In genomic region chr14:45643461-45643860, GRCm38 (mm10) we compare ENCODE assay signal across 18 mouse cellular contexts. TPM values are rescaled to one million over a fixed set of nuclear protein-coding genes. Genes with fewer than 3 reads are reported as not detected.
DNase-seq lines count a peak whose midpoint lies in the region; ATAC-seq and TF ChIP-seq lines count a peak whose summit lies in the region.
"Had no signal": no experiment of that assay in that cellular context is flagged by ENCODE, and none has a peak within 500 bp of the region (broad histone marks: within the 10 kb centered on the region; RNA-seq: fewer than 3 reads in every experiment).

No protein-coding gene starts in this region.

- TF ChIP-seq CTCF in heart, adult 2 months (IDR thresholded peaks at IDR 0.05), result no peak

- no peak for TF ChIP-seq POLR2A in heart, adult 2 months (IDR thresholded peaks at IDR 0.05; ENCODE audit: insufficient read depth, low read depth, low read length)

- no peak for DNase-seq in heart, adult 2 months
- DNase-seq in right cerebral cortex, postnatal 10 days (ENCODE audit: low spot score in 2 of 2), result peak; percentile 46 to 63
- no peak for DNase-seq in right cerebral cortex, postnatal 14 days
- no peak for DNase-seq in midbrain, embryonic 11.5 days (ENCODE audit: low spot score, missing footprints)
- DNase-seq in cerebellum, adult 9-10 months, result no peak
- DNase-seq in right cerebral cortex, postnatal 36 days (ENCODE audit: low spot score in 2 of 2), result no peak
- DNase-seq: adrenal gland, postnatal 25 days; cerebellum, adult 8-10 months; gastrocnemius, postnatal 10 days; heart, postnatal 36 days; kidney, adult 9 months; thymus, postnatal 36 days had no signal

- no peak overlapping the region for H3K4me3 ChIP-seq in heart, embryonic 14.5 days (ENCODE audit: control insufficient read depth in 1 of 2, insufficient read depth in 1 of 2, low read depth in 1 of 2, low read length in 2 of 2)
- H3K4me3 ChIP-seq in heart, adult 2 months, result no peak overlapping the region
- H3K4me3 ChIP-seq in midbrain, embryonic 11.5 days (ENCODE audit: low read depth, low read length), result no peak overlapping the region
- H3K4me3 ChIP-seq: erythroblast, embryonic 14.5 days; myocyte had no signal

- peaks cover 23 to 44% of the 10 kb centered on the region in 2 experiments for H3K4me1 ChIP-seq in heart, embryonic 14.5 days (ENCODE audit: control insufficient read depth in 2 of 2, insufficient read depth in 2 of 2, low read length in 2 of 2)
- no peaks in the 10 kb centered on the region; the same call in none of the 2 replicates for H3K4me1 ChIP-seq in heart, adult 2 months (ENCODE audit: control insufficient read depth, insufficient read depth, low read length)
- H3K4me1 ChIP-seq in midbrain, embryonic 11.5 days (ENCODE audit: control insufficient read depth, insufficient read depth, low read length), result peaks cover 12% of the 10 kb centered on the region

- peak overlapping the region; percentile 33 for H3K4me2 ChIP-seq in heart, embryonic 14.5 days (ENCODE audit: low read length)
- H3K4me2 ChIP-seq in midbrain, embryonic 11.5 days, result 0 out of 2 replicates have a peak overlapping the region, but pooled peaks have one; percentile 16

- WGBS in heart, embryonic 14.5 days, result 68% methylated on average over 3 of the region's 3 CpGs
- 76% methylated on average over 3 of the region's 3 CpGs for WGBS in heart, adult 2 months
- WGBS in midbrain, embryonic 11.5 days, result 21% methylated on average over 3 of the region's 3 CpGs

- TF ChIP-seq EP300 in heart, adult 2 months (IDR thresholded peaks at IDR 0.05; ENCODE audit: insufficient read depth, low read depth, low read length), result no peak

- no peaks in the 10 kb centered on the region for H3K27me3 ChIP-seq in heart, embryonic 14.5 days (ENCODE audit: control insufficient read depth, insufficient read depth, low read length)
- H3K27me3 ChIP-seq in heart, adult 2 months (ENCODE audit: control insufficient read depth, insufficient read depth, low read length), result no peaks in the 10 kb centered on the region
- H3K27me3 ChIP-seq in midbrain, embryonic 11.5 days (ENCODE audit: control insufficient read depth, insufficient read depth, low read length), result no peaks in the 10 kb centered on the region

- intact Hi-C loops in heart, adult 2 months (cut with DNase I), result no loop called here

- no peak for ATAC-seq in heart, embryonic 14.5 days (ENCODE audit: insufficient number of reproducible peaks, insufficient read depth, low FRiP score, low read depth)
- peak; percentile 69; the same call in 1 of the 2 replicates for ATAC-seq in midbrain, embryonic 11.5 days (ENCODE audit: low FRiP score)
- ATAC-seq in cerebellum, adult (ENCODE audit: insufficient number of reproducible peaks, low FRiP score, low TSS enrichment), result no peak

- no peaks in the 10 kb centered on the region for H3K9me3 ChIP-seq in heart, embryonic 14.5 days (ENCODE audit: control insufficient read depth, low read length)
- H3K9me3 ChIP-seq in midbrain, embryonic 11.5 days (ENCODE audit: control insufficient read depth, low read length), result no peaks in the 10 kb centered on the region
- H3K9me3 ChIP-seq: G1E had no signal

- H3K9ac ChIP-seq in heart, embryonic 14.5 days (ENCODE audit: low read length), result peak overlapping the region; percentile 1; the same call in 1 of the 2 replicates
- no peak overlapping the region for H3K9ac ChIP-seq in heart, adult 2 months (ENCODE audit: low read depth, low read length)
- no peak overlapping the region for H3K9ac ChIP-seq in midbrain, embryonic 11.5 days (ENCODE audit: low read length)

- no peak overlapping the region for H3K27ac ChIP-seq in heart, embryonic 14.5 days (replicated peaks in 1 of 2; ENCODE audit: control insufficient read depth in 1 of 2, insufficient read depth in 1 of 2, low read depth in 2 of 2, low read length in 2 of 2)
- no peak overlapping the region for H3K27ac ChIP-seq in heart, adult 2 months
- no peak overlapping the region for H3K27ac ChIP-seq in midbrain, embryonic 11.5 days (ENCODE audit: low read depth, low read length)
- H3K27ac ChIP-seq: macrophage had no signal

- 0 out of 2 replicates have a peak, but pooled peaks cover 1% of the 10 kb centered on the region for H3K79me2 ChIP-seq in heart, adult 2 months (replicated peaks; ENCODE audit: control insufficient read depth, insufficient read depth, low read length)

- no peaks in the 10 kb centered on the region for H3K36me3 ChIP-seq in heart, embryonic 14.5 days (ENCODE audit: control insufficient read depth, insufficient read depth, low read length)
- H3K36me3 ChIP-seq in heart, adult 2 months (ENCODE audit: control insufficient read depth, insufficient read depth, low read length), result no peaks in the 10 kb centered on the region
- no peaks in the 10 kb centered on the region for H3K36me3 ChIP-seq in midbrain, embryonic 11.5 days (ENCODE audit: control insufficient read depth, insufficient read depth, low read length)

RNA-seq across cellular contexts. Expression of gene Ddhd1, which starts 14.5 kb away (rescaled TPM):
- polyA plus RNA-seq in heart, embryonic 14.5 days (2014; fragmentation: Nextera tagmentation; extraction: Ambion mirVana), result 12.7 and 13.8 TPM in 2 replicates
- 1 to 10 TPM; 8.8 to 9.7 TPM for total RNA-seq in heart, adult 2 months (2021)
- polyA plus RNA-seq in heart, adult 2 months (2012; rRNA removed), result 6.5 and 10.1 TPM in 2 replicates
- 12.6 and 12.8 TPM in 2 replicates for polyA plus RNA-seq in midbrain, embryonic 11.5 days (2014; fragmentation: Nextera tagmentation; extraction: Ambion mirVana)

Comparison
In these comparisons a context has a peak if more than half of its experiments do, and no peak if none do; other contexts are left out.
1. DNase-seq: peak in right cerebral cortex, postnatal 10 days (2 of 2); none in heart, adult 2 months (0 of 2), right cerebral cortex, postnatal 14 days (single experiment), midbrain, embryonic 11.5 days (single experiment), cerebellum, adult 9-10 months (single experiment) and right cerebral cortex, postnatal 36 days (0 of 2).